ENCODE assay signal across 25 mouse cellular contexts in genomic region chr5:26622116-26622515, GRCm38 (mm10).
DNase-seq lines count a peak whose midpoint lies in the region; ATAC-seq lines count a peak whose summit lies in the region.
"Had no signal": no experiment of that assay in that cellular context is flagged by ENCODE, and none has a peak within 500 bp of the region (broad histone marks: within the 10 kb centered on the region; RNA-seq: fewer than 3 reads in every experiment).

No protein-coding gene starts in this region.

- no peaks in the 10 kb centered on the region for H3K36me3 ChIP-seq in midbrain, embryonic 16.5 days (ENCODE audit: control insufficient read depth, insufficient read depth, low read length)
- H3K36me3 ChIP-seq: embryonic facial prominence, embryonic 13.5 days; embryonic facial prominence, embryonic 15.5 days; forebrain, embryonic 10.5 days; forebrain, embryonic 12.5 days; G1E had no signal

- H3K27me3 ChIP-seq in midbrain, embryonic 16.5 days (ENCODE audit: control insufficient read depth, insufficient read depth, low read depth, low read length) = no peaks in the 10 kb centered on the region
- H3K27me3 ChIP-seq: embryonic facial prominence, embryonic 13.5 days; embryonic facial prominence, embryonic 15.5 days; forebrain, embryonic 12.5 days; Patski had no signal

- no peak overlapping the region for H3K27ac ChIP-seq in midbrain, embryonic 16.5 days (ENCODE audit: low read length)
- H3K27ac ChIP-seq: embryonic facial prominence, embryonic 13.5 days; embryonic facial prominence, embryonic 15.5 days; forebrain, embryonic 10.5 days; forebrain, embryonic 12.5 days had no signal

- WGBS in midbrain, embryonic 16.5 days = 61% methylated on average over 2 of the region's 2 CpGs

- no peak overlapping the region for H3K4me2 ChIP-seq in midbrain, embryonic 16.5 days (ENCODE audit: low read length)
- H3K4me2 ChIP-seq: embryonic facial prominence, embryonic 13.5 days; embryonic facial prominence, embryonic 15.5 days; forebrain, embryonic 12.5 days had no signal

- DNase-seq in ES-CJ7 (ENCODE audit: low read depth, low spot score) (peak; percentile 88), R1 (ENCODE audit: low read depth, low spot score) (peak; percentile 95), ZHBTc4 (ENCODE audit: low read depth, low spot score) (peak; percentile 91)
- DNase-seq in kidney, postnatal 25 days = no peak
- DNase-seq in right cerebral cortex, postnatal 14 days = no peak
- DNase-seq: adrenal gland, adult 2 months; adrenal gland, postnatal 10 days; adrenal gland, postnatal 25 days; cerebellum, adult 11 months; cerebellum, adult 18-20 months; cerebellum, adult 8-10 months; cerebellum, adult 9-11 months; cerebellum, postnatal 14 days; cerebellum, postnatal 36 days; embryo, embryonic 11 days had no signal

- no peak for ATAC-seq in midbrain, embryonic 16.5 days
- ATAC-seq: forebrain, embryonic 14.5 days; forebrain, embryonic 16.5 days; Patski had no signal

- no peaks in the 10 kb centered on the region for H3K9me3 ChIP-seq in midbrain, embryonic 16.5 days (replicated peaks; ENCODE audit: control insufficient read depth, low read length, poor library complexity, severe bottlenecking)
- H3K9me3 ChIP-seq: embryonic facial prominence, embryonic 13.5 days; embryonic facial prominence, embryonic 15.5 days; forebrain, embryonic 10.5 days; forebrain, embryonic 12.5 days had no signal

- no peak overlapping the region for H3K4me3 ChIP-seq in midbrain, embryonic 16.5 days (ENCODE audit: low read depth, low read length)
- H3K4me3 ChIP-seq: embryonic facial prominence, embryonic 13.5 days; embryonic facial prominence, embryonic 15.5 days; erythroblast, embryonic 14.5 days; forebrain, embryonic 10.5 days; forebrain, embryonic 12.5 days had no signal

- no peak overlapping the region for H3K9ac ChIP-seq in midbrain, embryonic 16.5 days (ENCODE audit: low read depth, low read length)
- H3K9ac ChIP-seq: embryonic facial prominence, embryonic 13.5 days; embryonic facial prominence, embryonic 15.5 days; forebrain, embryonic 12.5 days had no signal

- H3K4me1 ChIP-seq in midbrain, embryonic 16.5 days (ENCODE audit: control insufficient read depth, insufficient read depth, low read length) = no peaks in the 10 kb centered on the region
- H3K4me1 ChIP-seq: embryonic facial prominence, embryonic 13.5 days; embryonic facial prominence, embryonic 15.5 days; forebrain, embryonic 10.5 days; forebrain, embryonic 12.5 days had no signal

Comparison
In these comparisons a context has a peak if more than half of its experiments do, and no peak if none do; other contexts are left out.
1. DNase-seq: peak in ES-CJ7 (single experiment), R1 (single experiment) and ZHBTc4 (single experiment); none in kidney, postnatal 25 days (0 of 2) and right cerebral cortex, postnatal 14 days (single experiment).